ENCODE assay signal across 9 mouse cellular contexts in the genomic region with DNA sequence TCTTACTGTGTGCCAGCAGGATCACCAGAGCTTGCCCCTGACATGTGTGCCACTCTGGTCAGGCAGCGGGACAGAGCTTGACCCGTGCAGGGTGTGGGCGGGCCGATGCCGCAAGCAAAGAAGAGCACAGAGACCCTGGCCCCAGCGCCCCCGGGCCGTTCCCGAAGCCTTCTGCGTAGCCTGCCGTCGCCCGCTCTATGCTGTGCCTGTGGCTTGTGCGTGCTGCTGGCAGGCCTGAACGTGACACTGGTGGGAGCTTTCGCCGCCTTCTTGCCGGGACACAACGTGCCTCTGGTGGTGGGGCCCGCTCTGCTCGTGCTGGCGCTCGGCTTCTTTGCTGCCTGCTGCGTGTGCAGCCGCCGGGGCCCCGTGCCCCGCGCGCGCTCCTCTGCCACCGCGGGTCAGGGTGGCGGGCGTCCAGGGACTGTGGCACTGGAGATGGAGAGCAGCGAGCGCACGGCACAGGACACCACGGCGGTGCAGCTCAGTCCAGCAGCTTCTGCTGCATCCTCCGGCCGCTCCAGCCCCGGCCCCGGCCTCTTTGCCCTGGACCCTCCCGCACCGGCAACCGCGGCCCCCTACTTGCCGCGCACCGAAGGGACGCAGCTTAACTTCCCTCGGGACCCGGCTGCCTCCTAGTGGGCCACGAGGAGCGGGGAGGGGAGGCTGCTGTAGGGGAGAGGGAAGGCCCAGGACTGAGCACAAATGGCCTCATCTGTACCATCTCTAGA. TPM values are rescaled to one million over a fixed set of nuclear protein-coding genes. Genes with fewer than 3 reads are reported as not detected.
A peak's percentile ranks its signal among the peaks of the same experiment; 100 is the strongest.
DNase-seq lines count a peak whose midpoint lies in the region; ATAC-seq and TF ChIP-seq lines count a peak whose summit lies in the region.
"Had no signal": no experiment of that assay in that cellular context is flagged by ENCODE, and none has a peak within 500 bp of the region (broad histone marks: within the 10 kb centered on the region; RNA-seq: fewer than 3 reads in every experiment).

No protein-coding gene starts in this region.

- peak overlapping the region; percentile 50 for H3K9ac ChIP-seq in ES-E14 (ENCODE audit: insufficient read depth, low read depth, low read length, poor library complexity, severe bottlenecking)
- H3K9ac ChIP-seq in forebrain, embryonic 15.5 days (replicated peaks), result peak overlapping the region; percentile 46
- peak overlapping the region; percentile 33 for H3K9ac ChIP-seq in limb, embryonic 15.5 days
- peak overlapping the region; percentile 34 for H3K9ac ChIP-seq in neural tube, embryonic 15.5 days (replicated peaks)

- peaks cover 55% of the 10 kb centered on the region for H3K27me3 ChIP-seq in forebrain, embryonic 15.5 days
- H3K27me3 ChIP-seq in limb, embryonic 15.5 days, result peaks cover 80% of the 10 kb centered on the region
- peaks cover 77% of the 10 kb centered on the region for H3K27me3 ChIP-seq in neural tube, embryonic 15.5 days (replicated peaks)

- H3K4me2 ChIP-seq in forebrain, embryonic 15.5 days (replicated peaks), result peak overlapping the region; percentile 92
- peak overlapping the region; percentile 79 for H3K4me2 ChIP-seq in limb, embryonic 15.5 days
- H3K4me2 ChIP-seq in neural tube, embryonic 15.5 days, result peak overlapping the region; percentile 89

- no peak for DNase-seq in frontal cortex, postnatal 36 days (ENCODE audit: low spot score in 2 of 2)
- peak; percentile 33 for DNase-seq in ES-E14 (ENCODE audit: low read depth, low spot score)
- DNase-seq in cerebellum, adult 9-11 months, result no peak
- DNase-seq in urinary bladder, postnatal 25 days (ENCODE audit: low spot score), result no peak

- peaks cover 0 to 3% of the 10 kb centered on the region in 2 experiments; a peak in 1 of 4 replicates for H3K4me1 ChIP-seq in ES-E14 (ENCODE audit: control insufficient read depth in 2 of 2, insufficient read depth in 2 of 2, low read length in 2 of 2, poor library complexity in 1 of 2)
- H3K4me1 ChIP-seq in forebrain, embryonic 15.5 days, result peaks cover 8% of the 10 kb centered on the region
- H3K4me1 ChIP-seq in limb, embryonic 15.5 days, result peaks cover 8% of the 10 kb centered on the region
- H3K4me1 ChIP-seq in neural tube, embryonic 15.5 days, result peaks cover 9% of the 10 kb centered on the region

- in situ Hi-C loops in ES-E14 (cut with MboI; ENCODE audit: low sequenced_read_pairs in 2 of 2, unreplicated experiment in 2 of 2), result loop anchor here in 1 of 2 experiments (10.0 kb wide), 1 partner anchor 163 kb away; a partner anchor contains a TSS

- H3K36me3 ChIP-seq in ES-E14 (ENCODE audit: control insufficient read depth, insufficient read depth, low read length, poor library complexity, severe bottlenecking), result no peaks in the 10 kb centered on the region
- no peaks in the 10 kb centered on the region for H3K36me3 ChIP-seq in forebrain, embryonic 15.5 days
- H3K36me3 ChIP-seq in limb, embryonic 15.5 days, result no peaks in the 10 kb centered on the region
- H3K36me3 ChIP-seq in neural tube, embryonic 15.5 days, result no peaks in the 10 kb centered on the region

- no peak overlapping the region for H3K27ac ChIP-seq in ES-E14 (ENCODE audit: insufficient read depth, low read depth, low read length, poor library complexity, severe bottlenecking)
- H3K27ac ChIP-seq in forebrain, embryonic 15.5 days (replicated peaks), result no peak overlapping the region
- no peak overlapping the region for H3K27ac ChIP-seq in limb, embryonic 15.5 days
- no peak overlapping the region for H3K27ac ChIP-seq in neural tube, embryonic 15.5 days (replicated peaks)

- peak overlapping the region; percentile 63 to 75 for H3K4me3 ChIP-seq in ES-E14 (ENCODE audit: insufficient read depth in 1 of 2, low read depth in 1 of 2, low read length in 2 of 2, poor library complexity in 1 of 2, severe bottlenecking in 1 of 2)
- H3K4me3 ChIP-seq in forebrain, embryonic 15.5 days, result peak overlapping the region; percentile 46
- H3K4me3 ChIP-seq in limb, embryonic 15.5 days, result peak overlapping the region; percentile 38
- H3K4me3 ChIP-seq in neural tube, embryonic 15.5 days (replicated peaks), result peak overlapping the region; percentile 41

- H3K9me3 ChIP-seq in ES-E14 (ENCODE audit: control insufficient read depth, insufficient read depth, low read depth, low read length), result no peaks in the 10 kb centered on the region
- no peaks in the 10 kb centered on the region for H3K9me3 ChIP-seq in forebrain, embryonic 15.5 days
- no peaks in the 10 kb centered on the region for H3K9me3 ChIP-seq in limb, embryonic 15.5 days
- H3K9me3 ChIP-seq in neural tube, embryonic 15.5 days (replicated peaks), result no peaks in the 10 kb centered on the region

- under 1% methylated on average over 56 of the region's 56 CpGs for WGBS in forebrain, embryonic 15.5 days
- WGBS in limb, embryonic 15.5 days, result 2% methylated on average over 56 of the region's 56 CpGs
- under 1% methylated on average over 56 of the region's 56 CpGs for WGBS in neural tube, embryonic 15.5 days

- peak; percentile 71 for ATAC-seq in frontal cortex, adult (ENCODE audit: low TSS enrichment)
- ATAC-seq in forebrain, embryonic 15.5 days (replicated peaks), result peak; percentile 61
- no peak for ATAC-seq in limb, embryonic 15.5 days (ENCODE audit: insufficient number of reproducible peaks, low FRiP score, low TSS enrichment, low read depth)
- peak; percentile 62 for ATAC-seq in neural tube, embryonic 15.5 days (ENCODE audit: low FRiP score)

TF ChIP-seq in ES-E14, 5 proteins besides CTCF, POLR2A, EP300 and RAD21:
- TF ChIP-seq ZNF384 (IDR thresholded peaks at IDR 0.05; ENCODE audit: low read depth, low read length) (no peak), CHD2 (IDR thresholded peaks at IDR 0.05; ENCODE audit: low read depth, low read length) (no peak), ZC3H11A (IDR thresholded peaks at IDR 0.05; ENCODE audit: borderline replicate concordance, low read depth, low read length) (no peak)

RNA-seq across cellular contexts. Expression of a gene that starts 7.6 kb away (rescaled TPM):
- total RNA-seq in ES-E14 (2012; rRNA removed), result not detected in 2 replicates
- polyA plus RNA-seq in forebrain, embryonic 15.5 days (2015; fragmentation: Nextera tagmentation; extraction: Ambion mirVana), result 0.20 TPM in 1 of 2 replicates, not detected in the other
- not detected in 2 replicates for polyA plus RNA-seq in limb, embryonic 15.5 days (2015; fragmentation: Nextera tagmentation; extraction: Ambion mirVana)
- polyA plus RNA-seq in neural tube, embryonic 15.5 days (2015; fragmentation: Nextera tagmentation; extraction: Ambion mirVana), result 1.2 and 1.3 TPM in 2 replicates
- polyA plus RNA-seq: spleen, adult 2 months had no signal

RNA-seq across cellular contexts. Expression of a gene that starts 13.9 kb away (rescaled TPM):
- not detected in 2 replicates for total RNA-seq in ES-E14 (2012; rRNA removed)
- polyA plus RNA-seq in forebrain, embryonic 15.5 days (2015; fragmentation: Nextera tagmentation; extraction: Ambion mirVana), result not detected in 2 replicates
- polyA plus RNA-seq in limb, embryonic 15.5 days (2015; fragmentation: Nextera tagmentation; extraction: Ambion mirVana), result not detected in 2 replicates
- polyA plus RNA-seq in neural tube, embryonic 15.5 days (2015; fragmentation: Nextera tagmentation; extraction: Ambion mirVana), result 0.12 and 0.19 TPM in 2 replicates
- polyA plus RNA-seq: spleen, adult 2 months had no signal

RNA-seq across cellular contexts. Expression of a gene that starts 41.7 kb away (rescaled TPM):
- 0.11 and 0.18 TPM in 2 replicates for total RNA-seq in ES-E14 (2012; rRNA removed)
- polyA plus RNA-seq in forebrain, embryonic 15.5 days (2015; fragmentation: Nextera tagmentation; extraction: Ambion mirVana), result 0.23 TPM in 1 of 2 replicates, not detected in the other
- polyA plus RNA-seq in limb, embryonic 15.5 days (2015; fragmentation: Nextera tagmentation; extraction: Ambion mirVana), result 0.04 TPM in 1 of 2 replicates, not detected in the other
- 1.2 and 2.1 TPM in 2 replicates for polyA plus RNA-seq in neural tube, embryonic 15.5 days (2015; fragmentation: Nextera tagmentation; extraction: Ambion mirVana)
- polyA plus RNA-seq: spleen, adult 2 months had no signal

RNA-seq across cellular contexts. Expression of a gene that starts 59.1 kb away (rescaled TPM):
- total RNA-seq in ES-E14 (2012; rRNA removed), result 18.5 and 24.0 TPM in 2 replicates
- 22.1 and 24.8 TPM in 2 replicates for polyA plus RNA-seq in forebrain, embryonic 15.5 days (2015; fragmentation: Nextera tagmentation; extraction: Ambion mirVana)
- 31.8 and 32.7 TPM in 2 replicates for polyA plus RNA-seq in limb, embryonic 15.5 days (2015; fragmentation: Nextera tagmentation; extraction: Ambion mirVana)
- 25.3 and 30.3 TPM in 2 replicates for polyA plus RNA-seq in neural tube, embryonic 15.5 days (2015; fragmentation: Nextera tagmentation; extraction: Ambion mirVana)
